Mouse (Mus musculus) CH12.LX (cell line): Measurements from ENCODE around the gene Abcc5. TPM values are rescaled to one million over a fixed set of nuclear protein-coding genes. Genes with fewer than 3 reads are reported as not detected.
A peak's percentile ranks its signal among the peaks of the same experiment; 100 is the strongest.

Source experiments
- DNase-seq: peaks from one replicate; pipeline ENCODE4 v3.0.0-alpha.2; 2013; ENCODE audit errors: extremely low read depth
- H3K27ac ChIP-seq: 2 replicates; pipeline ENCODE4 v1.5.1; 2012; ENCODE audit warnings: low read depth, mild to moderate bottlenecking, control low read depth, moderate library complexity; ENCODE audit not compliant: insufficient read depth
- H3K27me3 ChIP-seq: replicated peaks from 2 replicates; pipeline ENCODE3; 2012; ENCODE audit warnings: inconsistent platforms
- H3K36me3 ChIP-seq, 2 experiments: replicated peaks in 1 of 2; 2 replicates each; pipeline versions ENCODE3 to v1.6.1; 2012; ENCODE audit warnings: inconsistent platforms in 1 of 2, low read length in 1 of 2, mild to moderate bottlenecking in 1 of 2, mixed read lengths in 1 of 2, moderate library complexity in 1 of 2; ENCODE audit not compliant: control insufficient read depth in 1 of 2, insufficient read depth in 1 of 2
- H3K4me1 ChIP-seq, 2 experiments: 2 replicates each; pipeline ENCODE4 v1.6.1; 2012; ENCODE audit warnings: inconsistent platforms in 1 of 2, moderate library complexity in 1 of 2; ENCODE audit not compliant: insufficient read depth in 2 of 2, control insufficient read depth in 1 of 2
- H3K4me2 ChIP-seq: 2 replicates; pipeline ENCODE4 v1.6.1; 2012; ENCODE audit warnings: low read depth, mild to moderate bottlenecking, control low read depth; ENCODE audit not compliant: poor library complexity, insufficient read depth, severe bottlenecking
- H3K4me3 ChIP-seq, 3 experiments: fragments of 150-350 bp in 1 of 3; sonication (generic) in 1 of 3; replicated peaks in 1 of 3; 2 replicates each; pipeline versions ENCODE3 to v1.5.1; 2011 to 2012; ENCODE audit warnings: low read depth in 2 of 3, low read length in 2 of 3, mild to moderate bottlenecking in 2 of 3, moderate library complexity in 2 of 3, control low read depth in 1 of 3, improper control_type of control experiment in 1 of 3, inconsistent platforms in 1 of 3, mixed read lengths in 1 of 3; ENCODE audit not compliant: poor library complexity in 1 of 3
- H3K79me2 ChIP-seq: replicated peaks from 2 replicates; pipeline ENCODE4 v1.6.1; 2012; ENCODE audit warnings: mild to moderate bottlenecking, moderate library complexity; ENCODE audit not compliant: control insufficient read depth, poor library complexity, insufficient read depth, severe bottlenecking; ENCODE audit errors: extremely low read depth
- H3K9ac ChIP-seq: 2 replicates; pipeline ENCODE4 v1.6.1; 2012; ENCODE audit warnings: low read depth, mild to moderate bottlenecking, control low read depth, moderate library complexity; ENCODE audit not compliant: insufficient read depth
- H3K9me3 ChIP-seq: replicated peaks from 2 replicates; pipeline ENCODE3; 2012; ENCODE audit warnings: low read length, inconsistent platforms, mixed read lengths
- BHLHE40 ChIP-seq: IDR thresholded peaks from 2 replicates; pipeline ENCODE4 v1.6.1; 2011; ENCODE audit warnings: mild to moderate bottlenecking, low read depth, low read length, improper control_type of control experiment
- CHD1 ChIP-seq: IDR thresholded peaks from 2 replicates; pipeline ENCODE4 v1.6.1; 2012; ENCODE audit warnings: low read depth, low read length, improper control_type of control experiment, inconsistent platforms
- CHD2 ChIP-seq: IDR thresholded peaks from 2 replicates; pipeline ENCODE4 v1.6.1; 2011; ENCODE audit warnings: low read length, improper control_type of control experiment
- CTCF ChIP-seq, 2 experiments: IDR thresholded peaks in 1 of 2; conservative IDR thresholded peaks in 1 of 2; 2 replicates each; pipeline ENCODE4 v1.5.1; 2011 to 2012; ENCODE audit warnings: low read depth in 2 of 2, low read length in 2 of 2, improper control_type of control experiment in 1 of 2, inconsistent platforms in 1 of 2, mild to moderate bottlenecking in 1 of 2, moderate library complexity in 1 of 2
- E2F4 ChIP-seq: IDR thresholded peaks from 2 replicates; pipeline ENCODE4 v1.6.1; 2011; ENCODE audit warnings: low read depth, low read length, improper control_type of control experiment; ENCODE audit not compliant: insufficient replicate concordance
- ELF1 ChIP-seq: IDR thresholded peaks from 2 replicates; pipeline ENCODE4 v1.6.1; 2014; ENCODE audit warnings: low read depth, mild to moderate bottlenecking, inconsistent platforms, low read length, improper control_type of control experiment
- EP300 ChIP-seq: IDR thresholded peaks from 2 replicates; pipeline ENCODE4 v1.6.1; 2011; ENCODE audit warnings: low read length, improper control_type of control experiment
- ETS1 ChIP-seq: conservative IDR thresholded peaks from 2 replicates; pipeline ENCODE4 v1.6.1; 2012; ENCODE audit warnings: low read depth, mild to moderate bottlenecking, inconsistent platforms, low read length, improper control_type of control experiment, moderate library complexity
- GABPA ChIP-seq: IDR thresholded peaks from 2 replicates; pipeline ENCODE4 v1.6.1; 2012; ENCODE audit warnings: low read depth, low read length, improper control_type of control experiment, inconsistent platforms; ENCODE audit not compliant: insufficient replicate concordance
- HCFC1 ChIP-seq: IDR thresholded peaks from 2 replicates; pipeline ENCODE4 v1.6.1; 2012; ENCODE audit warnings: low read depth, mild to moderate bottlenecking, inconsistent platforms, low read length, improper control_type of control experiment
- IRF4 ChIP-seq: IDR thresholded peaks from 2 replicates; pipeline ENCODE4 v1.6.1; 2014; ENCODE audit warnings: low read depth, mild to moderate bottlenecking, inconsistent platforms, low read length, improper control_type of control experiment
- JUN ChIP-seq: IDR thresholded peaks from 2 replicates; pipeline ENCODE4 v1.6.1; 2011; ENCODE audit warnings: low read depth, mild to moderate bottlenecking, low read length, improper control_type of control experiment, moderate library complexity; ENCODE audit not compliant: insufficient read depth
- JUND ChIP-seq: conservative IDR thresholded peaks from 2 replicates; pipeline ENCODE4 v1.6.1; 2011; ENCODE audit warnings: low read depth, low read length, improper control_type of control experiment
- KAT2A ChIP-seq: IDR thresholded peaks from 2 replicates; pipeline ENCODE4 v1.6.1; 2012; ENCODE audit warnings: low read length, improper control_type of control experiment, inconsistent platforms; ENCODE audit not compliant: insufficient replicate concordance
- MAFK ChIP-seq: IDR thresholded peaks from 2 replicates; pipeline ENCODE4 v1.6.1; 2011; ENCODE audit warnings: low read length, improper control_type of control experiment; ENCODE audit not compliant: insufficient replicate concordance
- MAX ChIP-seq: IDR thresholded peaks from 2 replicates; pipeline ENCODE4 v1.6.1; 2011; ENCODE audit warnings: low read length, improper control_type of control experiment
- MAZ ChIP-seq: IDR thresholded peaks from 2 replicates; pipeline ENCODE4 v1.6.1; 2012; ENCODE audit warnings: low read depth, mild to moderate bottlenecking, inconsistent platforms, low read length, improper control_type of control experiment, moderate library complexity
- MEF2A ChIP-seq: IDR thresholded peaks from 2 replicates; pipeline ENCODE4 v1.6.1; 2014; ENCODE audit warnings: low read depth, mild to moderate bottlenecking, inconsistent platforms, low read length, improper control_type of control experiment, borderline replicate concordance
- MXI1 ChIP-seq: IDR thresholded peaks from 2 replicates; pipeline ENCODE4 v1.6.1; 2011; ENCODE audit warnings: mild to moderate bottlenecking, low read depth, low read length, improper control_type of control experiment
- MYC ChIP-seq: IDR thresholded peaks from 2 replicates; pipeline ENCODE4 v1.6.1; 2011; ENCODE audit warnings: low read depth, mild to moderate bottlenecking, improper control_type of control experiment, low read length
- NELFE ChIP-seq: IDR thresholded peaks from 2 replicates; pipeline ENCODE4 v1.6.1; 2011; ENCODE audit warnings: low read depth, low read length, improper control_type of control experiment
- NRF1 ChIP-seq: IDR thresholded peaks from 2 replicates; pipeline ENCODE4 v1.6.1; 2014; ENCODE audit warnings: low read depth, mild to moderate bottlenecking, inconsistent platforms, low read length, improper control_type of control experiment, moderate library complexity
- PAX5 ChIP-seq: IDR thresholded peaks from 2 replicates; pipeline ENCODE4 v1.6.1; 2012; ENCODE audit warnings: low read length, inconsistent platforms, mixed read lengths
- POLR2A ChIP-seq: IDR thresholded peaks from 2 replicates; pipeline ENCODE4 v1.6.1; 2011; ENCODE audit warnings: low read depth, mild to moderate bottlenecking, improper control_type of control experiment, low read length
- POLR2AphosphoS2 ChIP-seq: IDR thresholded peaks from 2 replicates; pipeline ENCODE4 v1.6.1; 2011; ENCODE audit warnings: low read depth, low read length, improper control_type of control experiment
- RAD21 ChIP-seq: IDR thresholded peaks from 2 replicates; pipeline ENCODE4 v1.6.1; 2011; ENCODE audit warnings: low read depth, mild to moderate bottlenecking, low read length, improper control_type of control experiment, moderate library complexity
- RCOR1 ChIP-seq: conservative IDR thresholded peaks from 2 replicates; pipeline ENCODE4 v1.6.1; 2012; ENCODE audit warnings: low read depth, mild to moderate bottlenecking, inconsistent platforms, low read length, improper control_type of control experiment
- SIN3A ChIP-seq: IDR thresholded peaks from 2 replicates; pipeline ENCODE4 v1.6.1; 2012; ENCODE audit warnings: low read length, improper control_type of control experiment, inconsistent platforms
- SMC3 ChIP-seq: IDR thresholded peaks from 2 replicates; pipeline ENCODE4 v1.6.1; 2011; ENCODE audit warnings: low read depth, low read length, improper control_type of control experiment
- TBP ChIP-seq: conservative IDR thresholded peaks from 2 replicates; pipeline ENCODE4 v1.6.1; 2011; ENCODE audit warnings: low read depth, low read length, improper control_type of control experiment
- UBTF ChIP-seq: IDR thresholded peaks from 2 replicates; pipeline ENCODE4 v1.6.1; 2012; ENCODE audit warnings: low read depth, mild to moderate bottlenecking, inconsistent platforms, low read length, improper control_type of control experiment, moderate library complexity
- USF1 ChIP-seq: IDR thresholded peaks from 2 replicates; pipeline ENCODE4 v1.6.1; 2014; ENCODE audit warnings: low read depth, mild to moderate bottlenecking, inconsistent platforms, low read length, improper control_type of control experiment
- USF2 ChIP-seq: conservative IDR thresholded peaks from 2 replicates; pipeline ENCODE4 v1.6.1; 2011; ENCODE audit warnings: low read depth, low read length, improper control_type of control experiment
- ZC3H11A ChIP-seq: IDR thresholded peaks from 2 replicates; pipeline ENCODE4 v1.6.1; 2012; ENCODE audit warnings: low read depth, mild to moderate bottlenecking, inconsistent platforms, low read length, improper control_type of control experiment
- ZKSCAN1 ChIP-seq: IDR thresholded peaks from 2 replicates; pipeline ENCODE4 v1.6.1; 2012; ENCODE audit warnings: low read depth, inconsistent platforms, low read length, improper control_type of control experiment, borderline replicate concordance
- ZMIZ1 ChIP-seq: IDR thresholded peaks from 2 replicates; pipeline ENCODE4 v1.6.1; 2012; ENCODE audit warnings: low read depth, mild to moderate bottlenecking, inconsistent platforms, low read length, improper control_type of control experiment
- ZNF384 ChIP-seq: IDR thresholded peaks from 2 replicates; pipeline ENCODE4 v1.6.1; 2012; ENCODE audit warnings: low read depth, low read length, improper control_type of control experiment, inconsistent platforms
- dilution Hi-C: fragments of 300-500 bp; cut with MboI; formaldehyde crosslinking; loops from 2 replicates; pipeline ENCODE4 v1.14.3; 2020; ENCODE audit warnings: low sequenced_read_pairs; ENCODE audit not compliant: extremely low pct_unique_long_range_greater_than_20kb, extremely low pct_ligation_motif_present
- in situ Hi-C: fragments of 300-500 bp; cut with MboI; formaldehyde crosslinking; loops from 3 replicates; pipeline ENCODE4 v1.14.3; 2019; ENCODE audit warnings: low sequenced_read_pairs, low pct_ligation_motif_present, low pct_unique_long_range_greater_than_20kb, mixed read lengths
- polyA plus RNA-seq: library from polyadenylated mRNA; unstranded; fragments of >175 nt; gene quantifications from 2 replicates; pipeline ENCODE4 v1.2.1, GENCODE M21; 2012; ENCODE audit warnings: low read depth; ENCODE audit not compliant: insufficient read length
- total RNA-seq, 2 experiments: library from RNA; depleted of rRNA; stranded (reverse); fragments of 300-350 nt in 1 of 2; fragments of >200 nt in 1 of 2; gene quantifications; 2 replicates each; pipeline ENCODE4 v1.2.3; 2012 to 2014

Gene Abcc5
- total RNA-seq (2012; rRNA removed) = 21.0 and 23.4 TPM in 2 replicates
- 23.8 and 27.1 TPM in 2 replicates for total RNA-seq (2014; rRNA removed)
- polyA plus RNA-seq = 25.8 and 28.6 TPM in 2 replicates

DNA sequence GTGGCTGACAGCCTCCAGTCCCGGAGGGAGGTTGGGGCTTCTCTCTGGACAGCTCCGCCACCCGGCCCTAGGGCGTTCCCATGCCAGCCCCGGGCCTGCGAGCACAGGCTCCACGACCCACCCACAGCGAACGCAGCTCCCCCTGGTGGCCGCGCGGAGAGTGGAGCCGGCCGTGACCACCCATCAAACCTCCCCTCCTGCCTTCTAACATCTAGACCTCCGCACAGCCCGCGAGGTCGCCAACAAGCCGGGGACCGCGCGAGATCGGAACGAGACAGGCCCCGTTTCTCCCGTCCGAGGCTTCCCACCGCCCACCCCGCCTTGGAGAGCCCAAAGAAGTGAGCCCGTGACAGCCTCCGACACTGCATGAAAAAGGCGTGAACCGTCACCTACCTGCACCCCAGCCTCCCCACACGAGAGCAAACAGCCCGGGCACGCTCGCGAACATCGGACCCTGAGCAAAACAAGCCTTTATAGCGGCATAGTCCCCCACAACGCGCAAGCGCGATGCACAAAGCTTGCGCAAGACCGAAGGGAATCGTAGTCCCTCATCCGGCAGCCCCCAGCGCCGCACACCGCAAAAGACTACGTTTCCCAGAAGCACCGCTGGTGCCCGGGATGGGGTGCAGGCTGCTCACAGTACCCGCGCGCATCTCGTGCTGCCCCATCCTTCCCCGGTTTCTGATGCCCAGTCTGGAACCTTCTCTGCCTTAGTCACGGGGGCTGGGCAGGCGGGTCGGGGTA, at the start of gene Abcc5:
Gene Abcc5, minus strand, starts transcription at position 540 of the 744 bp plus-strand sequence.
- in situ Hi-C loops (loop anchor here (25.0 kb wide), 1 partner anchor 714 kb away; the partner anchor contains the start of gene Lamp3), dilution Hi-C loops (no loop called here)
- peak within 1 kb of the TSS; percentile 77 to 88 (median 82) for H3K4me3 ChIP-seq
- no peaks in the 10 kb centered on the region for H3K79me2 ChIP-seq
- 0 out of 2 replicates have a peak within 1 kb of the TSS, but pooled peaks have one; percentile 8 for H3K27ac ChIP-seq
- H3K36me3 ChIP-seq = peaks cover 2 to 12% of the 10 kb centered on the region in 2 experiments
- no peaks in the 10 kb centered on the region for H3K27me3 ChIP-seq
- H3K9ac ChIP-seq = peak within 1 kb of the TSS; percentile 57
- peak within 1 kb of the TSS; percentile 74 for H3K4me2 ChIP-seq
- peaks cover 0 to 26% of the 10 kb centered on the region in 2 experiments; a peak in 2 of 4 replicates for H3K4me1 ChIP-seq
- peak; percentile 95 for DNase-seq
- no peaks in the 10 kb centered on the region for H3K9me3 ChIP-seq
- TF ChIP-seq POLR2A (peak; percentile 67; the same call in 1 of the 2 replicates), MXI1 (peak; percentile 79), CHD1 (no peak; the same call in 1 of the 2 replicates), ZNF384 (0 out of 2 replicates have a peak, but pooled peaks have one; percentile 25), ZMIZ1 (no peak; the same call in 1 of the 2 replicates), KAT2A (peak; percentile 92; the same call in 1 of the 2 replicates), ELF1 (peak; percentile 70), ETS1 (0 out of 2 replicates have a peak, but pooled peaks have one; percentile 9), PAX5 (no peak), MEF2A (peak; percentile 50; the same call in 1 of the 2 replicates), MAZ (peak; percentile 99), NRF1 (peak; percentile 92), NELFE (peak; percentile 68), HCFC1 (peak; percentile 96), JUN (no peak), CTCF (conservative IDR thresholded peaks at IDR 0.05 in 1 of 2, IDR thresholded peaks at IDR 0.05 in 1 of 2; ENCODE audit: low read depth in 2 of 2, low read length in 2 of 2) (peak; percentile 22 to 90; a peak in 3 of 4 replicates), EP300 (no peak), SIN3A (peak; percentile 95), ZC3H11A (no peak), E2F4 (no peak), MAFK (no peak), MAX (peak; percentile 93), BHLHE40 (peak; percentile 90), USF1 (no peak), ZKSCAN1 (no peak), TBP (no peak; the same call in 1 of the 2 replicates), GABPA (peak; percentile 66; the same call in 1 of the 2 replicates), UBTF (peak; percentile 92), CHD2 (peak; percentile 51; the same call in 1 of the 2 replicates), RAD21 (peak; percentile 49), MYC (peak; percentile 72; the same call in 1 of the 2 replicates), POLR2AphosphoS2 (0 out of 2 replicates have a peak, but pooled peaks have one; percentile 65), SMC3 (peak; percentile 63), RCOR1 (no peak; the same call in 1 of the 2 replicates), JUND (no peak), IRF4 (peak; percentile 50; the same call in 1 of the 2 replicates), USF2 (no peak)
